Mouse (Mus musculus) liver, adult (tissue): ENCODE data around the gene Prp2.
"Not testable (repeated sequence)": the region's sequence is repeated elsewhere in the genome, so short reads cannot be mapped to it uniquely, and the experiment has no call there.

Source experiments
- GATA4 ChIP-seq: IDR thresholded peaks from 2 replicates; pipeline ENCODE4 v1.6.1; 2014; ENCODE audit warnings: mild to moderate bottlenecking, low read length; ENCODE audit not compliant: insufficient replicate concordance

Prp2 gene

GRCm38 (mm10) chr6:132595613-132596012, at the start of gene Prp2:
Gene Prp2, plus strand, starts transcription at chr6:132595913.
- TF ChIP-seq GATA4: not testable (repeated sequence)

- not testable (repeated sequence) for TF ChIP-seq GATA4
Observed at GRCm38 (mm10) chr6:132569509-132569908, 26.2 kb upstream of the Prp2 start, which contains the start of gene Prh1. Gene Prh1, plus strand, starts transcription at chr6:132569809.

- TF ChIP-seq GATA4: no peak
Observed at GRCm38 (mm10) chr6:132649399-132649798, 53.7 kb downstream of the Prp2 start.
